Mouse (Mus musculus) T-helper 1 cell (primary cell): ENCODE results near the gene Trappc3l.
"Not testable (repeated sequence)": the region's sequence is repeated elsewhere in the genome, so short reads cannot be mapped to it uniquely, and the experiment has no call there.

Experiments used
- in situ Hi-C: fragments of 300-600 bp; cut with MboI, MseI; formaldehyde crosslinking; loops from one replicate; pipeline ENCODE4 v1.15.1; 2025; ENCODE audit warnings: high pct_unique_total_duplicates

Gene Trappc3l

GRCm38 (mm10) chr10:34037401-34037800, at the start of gene Trappc3l:
Gene Trappc3l (plus strand): TSS chr10:34037597.
- in situ Hi-C loops, result no loop called here

- in situ Hi-C loops, result not testable (repeated sequence)
Measured at GRCm38 (mm10) chr10:33996686-33997085, 40.7 kb upstream of the Trappc3l start.

GRCm38 (mm10) chr10:33998397-33998796, 39.0 kb upstream of the Trappc3l start:
- in situ Hi-C loops, result no loop called here

GRCm38 (mm10) chr10:34012581-34012980, 24.8 kb upstream of the Trappc3l start:
- in situ Hi-C loops, result no loop called here

- in situ Hi-C loops, result no loop called here
Measured at GRCm38 (mm10) chr10:34013241-34013640, 24.2 kb upstream of the Trappc3l start.

- in situ Hi-C loops, result no loop called here
Measured at GRCm38 (mm10) chr10:34018746-34019301, 18.6 kb upstream of the Trappc3l start.

- in situ Hi-C loops, result loop anchor here (5.0 kb wide), 1 partner anchor 258 kb away; no protein-coding TSS in a partner anchor
Measured at GRCm38 (mm10) chr10:34019302-34020075, 17.9 kb upstream of the Trappc3l start, which contains the start of gene Rwdd1. Gene Rwdd1 (minus strand): TSS chr10:34019624.

- in situ Hi-C loops, result no loop called here
Measured at GRCm38 (mm10) chr10:34030322-34030721, 7.1 kb upstream of the Trappc3l start.

GRCm38 (mm10) chr10:34033630-34034305, 3.6 kb upstream of the Trappc3l start:
- in situ Hi-C loops, result no loop called here

GRCm38 (mm10) chr10:34036587-34036986, 810 bp upstream of the Trappc3l start:
- in situ Hi-C loops, result no loop called here

GRCm38 (mm10) chr10:34044210-34044609, 6.8 kb downstream of the Trappc3l start, which contains the start of gene Calhm4:
Gene Calhm4 (minus strand): TSS chr10:34044310.
- in situ Hi-C loops, result loop anchor here (5.0 to 10.0 kb wide), 2 partner anchors 53 to 791 kb away; partner anchors contain the start of gene Calhm5

- in situ Hi-C loops, result no loop called here
Measured at GRCm38 (mm10) chr10:34053987-34054386, 16.6 kb downstream of the Trappc3l start.

GRCm38 (mm10) chr10:34066591-34066990, 29.2 kb downstream of the Trappc3l start:
- in situ Hi-C loops, result no loop called here

GRCm38 (mm10) chr10:34069606-34070005, 32.2 kb downstream of the Trappc3l start:
- in situ Hi-C loops, result no loop called here

GRCm38 (mm10) chr10:34070999-34071492, 33.6 kb downstream of the Trappc3l start:
- in situ Hi-C loops, result no loop called here

GRCm38 (mm10) chr10:34071650-34072049, 34.3 kb downstream of the Trappc3l start:
- in situ Hi-C loops, result no loop called here

- in situ Hi-C loops, result no loop called here
Measured at GRCm38 (mm10) chr10:34074522-34075200, 37.3 kb downstream of the Trappc3l start.

- in situ Hi-C loops, result no loop called here
Measured at GRCm38 (mm10) chr10:34086514-34086913, 49.1 kb downstream of the Trappc3l start.

GRCm38 (mm10) chr10:34088515-34088914, 51.1 kb downstream of the Trappc3l start:
- in situ Hi-C loops, result no loop called here

- in situ Hi-C loops, result no loop called here
Measured at GRCm38 (mm10) chr10:34089517-34089916, 52.1 kb downstream of the Trappc3l start.

GRCm38 (mm10) chr10:34090481-34090880, 53.1 kb downstream of the Trappc3l start:
- in situ Hi-C loops, result no loop called here

GRCm38 (mm10) chr10:34091888-34092287, 54.5 kb downstream of the Trappc3l start:
- in situ Hi-C loops, result no loop called here
